Mouse (Mus musculus) CD4-positive naive resting alpha-beta T cell, adult 57 days (primary cell): ENCODE results near the gene D8Ertd738e. TPM values are rescaled to one million over a fixed set of nuclear protein-coding genes. Genes with fewer than 3 reads are reported as not detected.

Experiments used
- total RNA-seq: library from RNA; stranded (reverse); gene quantifications from one replicate; pipeline ENCODE4 v1.2.4, GENCODE M21; 2023

The D8Ertd738e gene
- 199 TPM for total RNA-seq

DNA sequence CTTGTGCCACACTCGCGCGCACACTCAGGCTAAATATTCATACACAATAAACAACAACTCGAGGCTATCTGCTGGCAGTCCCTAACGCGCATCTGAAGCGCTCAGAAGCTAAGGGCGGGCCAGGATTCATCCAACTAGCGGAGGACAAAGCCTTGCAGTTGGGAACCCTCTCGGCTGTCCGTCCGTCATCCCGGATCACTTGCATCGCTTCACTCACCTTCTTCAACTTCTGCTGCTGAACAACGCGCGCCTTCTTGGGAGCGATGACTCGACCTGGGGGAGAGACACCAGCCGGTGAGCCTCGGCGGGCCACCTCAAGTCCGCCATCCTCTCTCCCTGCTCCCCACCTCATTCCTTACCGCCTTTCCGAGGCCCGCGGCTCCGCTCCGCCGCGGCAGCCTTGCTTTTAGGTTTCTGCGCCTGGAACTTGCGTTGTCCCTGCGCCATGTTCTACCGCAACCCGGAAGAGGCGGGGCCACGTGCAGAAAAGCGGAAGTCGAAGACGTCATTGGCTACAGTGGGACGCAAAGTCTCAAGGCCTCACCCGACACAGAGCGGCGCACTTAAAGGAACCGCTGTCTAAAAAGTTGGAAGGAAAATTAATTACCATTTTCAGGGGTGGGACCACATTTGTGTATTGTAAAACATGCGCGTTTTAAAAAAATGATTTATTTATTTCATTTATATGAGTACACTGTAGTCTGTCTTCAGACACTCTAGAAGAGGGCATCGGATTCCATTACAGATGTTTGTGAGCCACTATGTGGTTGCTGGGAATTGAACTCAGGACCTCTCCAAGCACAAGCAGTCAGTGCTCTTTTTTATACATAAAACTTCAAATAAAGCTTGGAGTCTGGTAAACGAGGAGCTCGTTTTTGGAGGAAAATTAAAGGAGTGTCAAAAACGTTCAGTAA is at the start of gene D8Ertd738e:
TSS of gene D8Ertd738e (minus strand) at position 463 of the 914 bp plus-strand sequence.

DNA sequence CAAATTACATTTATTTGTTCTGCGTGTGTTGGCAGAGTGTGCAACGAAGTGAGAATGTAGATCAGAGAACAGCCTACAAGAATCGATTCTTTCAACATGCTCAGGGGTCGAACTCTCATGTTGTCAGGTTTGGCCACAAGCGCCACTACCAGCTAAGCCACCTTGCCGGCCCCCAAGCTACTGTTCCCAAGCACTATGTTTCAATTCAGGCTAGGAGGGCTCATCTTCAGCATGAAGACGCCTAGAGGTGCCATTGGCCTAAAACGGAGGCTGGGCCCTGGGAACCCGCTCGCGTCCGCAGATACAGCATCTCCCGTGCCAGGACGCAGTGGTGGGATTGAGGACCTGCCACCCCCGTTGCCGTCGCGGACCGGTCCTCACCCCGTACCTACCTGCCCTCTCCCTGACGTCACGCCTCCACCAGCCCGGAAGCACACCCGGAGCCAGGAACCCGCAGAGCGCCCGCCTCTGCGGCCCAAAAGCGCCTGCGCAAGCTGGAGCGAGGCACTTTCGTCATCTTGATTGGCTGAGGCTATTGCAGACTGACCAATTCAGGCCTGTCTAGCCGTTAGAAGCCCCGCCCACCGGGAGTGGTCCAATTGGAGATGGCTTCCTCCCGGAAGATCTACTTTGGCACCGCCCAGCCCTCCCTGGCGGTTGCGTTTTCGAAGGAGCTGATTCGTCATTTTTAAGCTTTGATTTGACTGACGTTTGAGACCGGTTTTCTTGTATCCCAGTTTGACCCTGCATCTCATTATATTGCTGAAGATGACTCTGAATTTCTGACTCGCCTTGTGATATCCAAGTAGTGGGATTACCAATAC is 20.6 kb upstream of the D8Ertd738e start, which contains the start of gene Ccdc130:
TSS of gene Ccdc130 (minus strand) at position 431 of the 824 bp plus-strand sequence.

DNA sequence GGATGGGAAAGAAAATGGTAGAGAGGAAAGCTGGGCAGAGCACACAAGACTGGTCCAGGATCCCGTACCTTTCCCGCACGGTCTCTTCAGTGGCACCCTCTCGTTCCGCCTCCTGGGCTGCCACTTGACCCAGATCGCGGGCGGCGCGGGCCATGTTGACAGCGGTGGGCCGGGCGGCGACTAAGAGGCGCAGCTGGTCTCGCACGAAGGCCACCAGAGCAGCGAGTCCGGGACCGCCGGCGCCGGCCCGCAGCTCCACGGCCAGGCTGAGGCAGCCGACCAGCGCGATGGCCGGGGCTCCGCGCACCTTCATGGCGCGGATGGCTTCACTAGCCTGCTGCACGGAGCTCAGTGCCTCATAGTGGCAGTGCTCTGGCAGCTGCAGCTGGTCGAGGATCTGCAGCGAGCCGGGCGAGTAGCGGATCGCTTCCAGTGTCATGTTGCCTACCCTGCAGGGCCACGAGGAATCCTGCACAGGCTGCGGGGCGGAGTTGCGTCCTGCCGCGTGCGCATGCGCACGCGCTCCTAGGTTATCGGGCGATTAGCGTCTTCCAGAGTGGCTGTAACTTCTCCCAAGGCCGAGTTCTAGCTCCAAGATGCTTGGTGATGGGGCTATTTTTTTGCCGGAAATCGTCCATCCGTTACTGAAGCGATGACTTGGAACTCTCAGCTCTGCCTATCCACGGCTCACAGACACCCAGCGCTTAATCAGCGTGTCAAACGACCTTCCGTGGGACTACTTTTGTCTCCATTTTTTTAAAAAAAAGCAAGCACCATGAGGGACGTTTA is 7.5 kb upstream of the D8Ertd738e start, which contains the start of gene Mri1:
TSS of gene Mri1 (minus strand) at position 505 of the 789 bp plus-strand sequence.

DNA sequence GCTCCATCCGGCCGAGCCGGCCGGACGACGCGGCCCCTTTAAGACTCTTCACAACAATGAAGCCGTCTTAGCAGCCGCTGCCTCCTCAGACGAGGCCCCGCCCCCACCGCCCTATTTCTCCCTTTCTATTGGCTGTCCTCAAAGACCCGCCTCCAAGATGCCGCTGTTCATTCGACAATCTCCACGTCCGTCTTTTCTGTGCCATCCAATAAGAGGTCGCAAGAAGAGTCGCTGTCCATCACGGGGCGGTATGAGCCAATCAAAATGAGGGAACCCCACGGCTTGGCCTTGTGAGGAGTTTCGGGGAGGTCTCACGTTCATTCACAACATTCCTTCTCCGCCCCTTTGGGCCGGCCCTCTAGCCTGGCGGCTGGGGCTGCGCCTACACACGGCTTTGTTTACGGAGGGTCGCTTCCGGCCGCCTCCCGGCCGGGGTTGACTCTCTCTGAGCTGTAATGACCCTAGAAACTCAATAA is 12.5 kb downstream of the D8Ertd738e start, which contains the start of gene Zswim4:
TSS of gene Zswim4 (minus strand) at position 58 of the 476 bp plus-strand sequence.

Other genes with a start within 250 kb of the D8Ertd738e start
- gene 1700067K01Rik, start 248.2 kb downstream of the D8Ertd738e start, total RNA-seq, result not detected
- not detected for gene 2210011C24Rik, start 237.5 kb downstream of the D8Ertd738e start, total RNA-seq
- not detected for gene Palm3, start 228.2 kb downstream of the D8Ertd738e start, total RNA-seq
- gene Il27ra, start 207.1 kb downstream of the D8Ertd738e start, total RNA-seq, result 280 TPM
- 1.4 TPM for gene Rln3, start 204.7 kb downstream of the D8Ertd738e start, total RNA-seq
- 5.0 TPM for gene Gm10643, start 184.6 kb downstream of the D8Ertd738e start, total RNA-seq
- 124 TPM for gene Rfx1, start 182.9 kb downstream of the D8Ertd738e start, total RNA-seq
- gene Dcaf15, start 145.0 kb downstream of the D8Ertd738e start, total RNA-seq, result 69.1 TPM
- 3.8 TPM for gene Podnl1, start 123.7 kb downstream of the D8Ertd738e start, total RNA-seq
- 32.5 TPM for gene Cc2d1a, start 101.8 kb downstream of the D8Ertd738e start, total RNA-seq
- gene 4930432K21Rik, start 101.7 kb downstream of the D8Ertd738e start, total RNA-seq, result 2.4 TPM
- not detected for gene Nanos3, start 64.5 kb downstream of the D8Ertd738e start, total RNA-seq
- gene Zswim4, start 12.7 kb downstream of the D8Ertd738e start, total RNA-seq, result 32.3 TPM
- gene Mri1, start 7.6 kb upstream of the D8Ertd738e start, total RNA-seq, result 43.7 TPM
- 16.2 TPM for gene Ccdc130, start 20.7 kb upstream of the D8Ertd738e start, total RNA-seq
- gene Cacna1a, start 138.7 kb upstream of the D8Ertd738e start, total RNA-seq, result 7.9 TPM